Mouse (Mus musculus): ENCODE measurements at regions not wholly inside any gene's neighbourhood (a gene's known extent, or its start where the extent isn't known, plus 50 kb on each side); places are given as distances from the start of the nearest gene placed in this dataset.

DNA sequence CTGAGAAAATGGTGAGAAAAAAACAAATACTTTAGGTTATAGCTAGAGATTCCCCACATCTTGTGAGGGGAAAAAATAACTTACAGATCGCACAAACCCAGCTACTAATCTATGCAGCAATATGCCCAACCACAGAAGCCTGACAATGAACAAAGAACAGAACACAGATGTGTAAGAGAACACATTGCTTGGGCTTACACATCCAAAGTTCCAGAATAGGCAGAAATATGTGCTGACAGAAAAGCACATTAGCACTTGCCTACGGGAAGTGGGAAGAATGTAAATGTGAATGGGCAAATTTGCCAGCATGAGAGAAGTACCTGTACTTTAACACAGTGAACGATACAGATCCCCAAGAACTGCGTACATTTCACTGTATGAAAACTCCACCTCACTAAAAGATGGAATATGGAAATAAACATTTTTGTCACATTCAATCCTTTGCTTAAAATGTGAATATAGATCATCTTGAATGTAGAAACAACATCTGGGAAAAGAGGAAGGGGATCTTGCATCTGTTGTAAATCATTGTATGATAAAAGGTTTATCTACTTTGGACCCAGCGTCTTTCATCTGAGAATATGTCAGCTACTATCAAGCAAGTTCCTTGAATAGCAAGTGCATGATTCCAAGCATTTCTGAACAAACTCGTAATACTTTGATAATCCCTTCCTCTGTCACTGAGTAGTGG, 116.5 kb upstream of the B3galt2 start:
- Histone ChIP-seq H3K4me2 (replicated peaks; ENCODE audit: low read depth, low read length) (no peak overlapping the region), H3K4me1 (ENCODE audit: control insufficient read depth, insufficient read depth, low read length) (no peaks in the 10 kb centered on the region), H3K36me3 (ENCODE audit: control insufficient read depth, insufficient read depth, low read length) (no peaks in the 10 kb centered on the region), H3K4me3 (ENCODE audit: low read length) (no peak overlapping the region), H3K9me3 (ENCODE audit: control insufficient read depth, low read length) (no peaks in the 10 kb centered on the region), H3K9ac (ENCODE audit: low read depth, low read length) (no peak overlapping the region), H3K27me3 (ENCODE audit: control insufficient read depth, insufficient read depth, low read length) (no peaks in the 10 kb centered on the region), H3K27ac (ENCODE audit: low read depth, low read length) (no peak overlapping the region)
- ATAC-seq (ENCODE audit: low FRiP score, low TSS enrichment): no peak
- WGBS: 78% methylated on average over 6 of the region's 6 CpGs

DNA sequence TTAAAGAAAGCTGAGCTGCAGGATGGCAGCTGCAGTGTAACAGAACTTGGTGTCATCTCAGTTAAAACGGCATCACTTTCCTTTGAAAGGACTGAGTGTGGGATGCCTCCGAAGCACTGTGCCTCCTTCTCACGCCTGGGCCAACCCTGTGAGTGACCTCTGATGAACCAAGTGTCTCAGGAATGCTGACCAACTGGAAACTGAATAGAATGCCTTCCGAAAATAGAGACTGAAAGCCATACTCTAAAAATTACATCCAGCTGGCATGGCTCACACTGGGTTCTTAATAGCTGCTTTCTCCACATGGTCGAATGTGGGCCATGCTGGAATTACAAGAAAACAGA, 116.0 kb upstream of the B3galt2 start:
- no peaks in the 10 kb centered on the region for H3K27me3 ChIP-seq (ENCODE audit: control insufficient read depth, insufficient read depth, low read length)
- no peaks in the 10 kb centered on the region for H3K4me1 ChIP-seq (ENCODE audit: control insufficient read depth, insufficient read depth, low read length)
- no peak overlapping the region for H3K27ac ChIP-seq (ENCODE audit: low read depth, low read length)
- H3K4me2 ChIP-seq (replicated peaks; ENCODE audit: low read depth, low read length): no peak overlapping the region
- H3K4me3 ChIP-seq (ENCODE audit: low read length): no peak overlapping the region
- ATAC-seq (ENCODE audit: low FRiP score, low TSS enrichment): no peak
- no peaks in the 10 kb centered on the region for H3K9me3 ChIP-seq (ENCODE audit: control insufficient read depth, low read length)
- H3K36me3 ChIP-seq (ENCODE audit: control insufficient read depth, insufficient read depth, low read length): no peaks in the 10 kb centered on the region
- H3K9ac ChIP-seq (ENCODE audit: low read depth, low read length): no peak overlapping the region
- 36% methylated on average over 5 of the region's 5 CpGs for WGBS

DNA sequence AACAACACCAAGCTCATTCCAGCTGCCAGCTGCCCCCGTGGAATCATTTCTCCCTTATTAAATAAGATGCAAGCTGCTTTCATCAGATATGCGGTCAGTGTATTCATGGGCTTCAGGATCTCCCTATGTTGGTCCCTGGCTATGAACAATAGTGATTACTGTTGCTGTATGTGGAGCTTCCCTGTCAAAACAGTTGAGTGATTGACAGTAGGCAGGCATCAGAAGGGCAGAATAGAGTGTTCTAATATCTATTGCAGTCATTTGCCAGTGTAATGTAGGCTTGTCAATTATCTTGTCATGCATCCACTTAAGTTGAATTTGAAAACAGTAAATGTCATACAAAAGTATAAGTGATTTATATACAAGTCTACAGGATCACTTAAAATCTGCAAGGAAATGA, 100.2 kb upstream of the B3galt2 start:
- Histone ChIP-seq H3K4me2 (replicated peaks; ENCODE audit: low read depth, low read length) (no peak overlapping the region), H3K36me3 (ENCODE audit: control insufficient read depth, insufficient read depth, low read length) (no peaks in the 10 kb centered on the region), H3K4me3 (ENCODE audit: low read length) (no peak overlapping the region), H3K27ac (ENCODE audit: low read depth, low read length) (no peak overlapping the region), H3K9ac (ENCODE audit: low read depth, low read length) (no peak overlapping the region), H3K9me3 (ENCODE audit: control insufficient read depth, low read length) (no peaks in the 10 kb centered on the region), H3K4me1 (ENCODE audit: control insufficient read depth, insufficient read depth, low read length) (no peaks in the 10 kb centered on the region), H3K27me3 (ENCODE audit: control insufficient read depth, insufficient read depth, low read length) (no peaks in the 10 kb centered on the region)
- WGBS: 92% methylated on average over 2 of the region's 2 CpGs
- ATAC-seq (ENCODE audit: low FRiP score, low TSS enrichment): no peak

DNA sequence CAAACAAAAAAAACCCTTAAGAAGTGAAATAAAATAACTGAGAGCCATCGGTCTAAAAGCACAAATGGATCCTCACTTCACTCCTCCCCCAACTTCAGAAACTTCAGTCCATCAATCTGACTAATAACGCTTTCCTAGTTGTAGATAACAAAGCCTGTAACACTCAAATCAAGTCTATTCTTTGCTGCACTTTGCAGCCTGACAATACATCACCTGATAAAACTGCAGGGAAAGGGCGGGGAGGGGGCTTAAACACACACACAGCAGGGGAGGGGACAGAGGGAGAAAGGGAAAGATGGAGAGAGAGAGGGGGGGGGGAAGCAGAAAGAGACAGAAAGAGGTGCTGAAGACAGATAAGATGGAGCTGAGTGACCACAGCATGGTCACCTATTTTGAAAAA, 99.8 kb upstream of the B3galt2 start:
- Histone ChIP-seq H3K9ac (ENCODE audit: low read depth, low read length) (no peak overlapping the region), H3K27me3 (ENCODE audit: control insufficient read depth, insufficient read depth, low read length) (no peaks in the 10 kb centered on the region), H3K36me3 (ENCODE audit: control insufficient read depth, insufficient read depth, low read length) (no peaks in the 10 kb centered on the region), H3K9me3 (ENCODE audit: control insufficient read depth, low read length) (no peaks in the 10 kb centered on the region), H3K4me2 (replicated peaks; ENCODE audit: low read depth, low read length) (no peak overlapping the region), H3K4me3 (ENCODE audit: low read length) (no peak overlapping the region), H3K27ac (ENCODE audit: low read depth, low read length) (no peak overlapping the region), H3K4me1 (ENCODE audit: control insufficient read depth, insufficient read depth, low read length) (no peaks in the 10 kb centered on the region)
- ATAC-seq (ENCODE audit: low FRiP score, low TSS enrichment): no peak
- 64% methylated on average over 3 of the region's 3 CpGs for WGBS
